Mouse (Mus musculus) layer of hippocampus, adult 18-20 months (tissue): ENCODE measurements around the gene Kif26b. TPM values are rescaled to one million over a fixed set of nuclear protein-coding genes. Genes with fewer than 3 reads are reported as not detected.

ENCODE experiments used
- DNase-seq, 2 experiments: peaks; one replicate each; pipeline ENCODE4 v3.0.0; 2022; ENCODE audit warnings: low spot score in 2 of 2
- total RNA-seq, 2 experiments: library from RNA; stranded (reverse); gene quantifications; 2 replicates each; pipeline ENCODE4 v1.2.3; 2021

The Kif26b gene
- total RNA-seq, 2 experiments from 2014 or later = 18.9 to 20.7 TPM

GRCm38 (mm10) chr1:178585366-178586020, 56.6 kb downstream of the Kif26b start:
- no peak for DNase-seq

GRCm38 (mm10) chr1:178590229-178591171, 61.6 kb downstream of the Kif26b start:
- peak in 1 of 2 experiments; percentile 62 for DNase-seq

GRCm38 (mm10) chr1:178597113-178597512, 68.2 kb downstream of the Kif26b start:
- DNase-seq = no peak

GRCm38 (mm10) chr1:178597757-178598156, 68.8 kb downstream of the Kif26b start:
- no peak for DNase-seq

GRCm38 (mm10) chr1:178600851-178601569, 72.1 kb downstream of the Kif26b start:
- no peak for DNase-seq

- no peak for DNase-seq
These were observed 80.3 kb downstream of the Kif26b start for GRCm38 (mm10) chr1:178609151-178609775.

GRCm38 (mm10) chr1:178611512-178611911, 82.6 kb downstream of the Kif26b start:
- peak in 1 of 2 experiments; percentile 22 for DNase-seq

GRCm38 (mm10) chr1:178621301-178621700, 92.4 kb downstream of the Kif26b start:
- DNase-seq = no peak

GRCm38 (mm10) chr1:178623889-178624288, 95.0 kb downstream of the Kif26b start:
- peak; percentile 21 to 46 for DNase-seq

GRCm38 (mm10) chr1:178626961-178627381, 98.0 kb downstream of the Kif26b start:
- DNase-seq = peak in 1 of 2 experiments; percentile 18

- no peak for DNase-seq
These were observed 101.1 kb downstream of the Kif26b start for GRCm38 (mm10) chr1:178630042-178630441.

GRCm38 (mm10) chr1:178631863-178632262, 102.9 kb downstream of the Kif26b start:
- no peak for DNase-seq

- peak in 1 of 2 experiments; percentile 9 for DNase-seq
These were observed 105.6 kb downstream of the Kif26b start for GRCm38 (mm10) chr1:178634359-178635085.

GRCm38 (mm10) chr1:178635470-178635869, 106.5 kb downstream of the Kif26b start:
- no peak for DNase-seq

- DNase-seq = no peak
These were observed 108.4 kb downstream of the Kif26b start for GRCm38 (mm10) chr1:178637293-178637692.

- no peak for DNase-seq
These were observed 111.0 kb downstream of the Kif26b start for GRCm38 (mm10) chr1:178639951-178640350.

GRCm38 (mm10) chr1:178640719-178641455, 112.0 kb downstream of the Kif26b start:
- DNase-seq = peak; percentile 52 to 72

- DNase-seq = no peak
These were observed 112.9 kb downstream of the Kif26b start for GRCm38 (mm10) chr1:178641788-178642187.

GRCm38 (mm10) chr1:178644954-178645353, 116.0 kb downstream of the Kif26b start:
- no peak for DNase-seq

GRCm38 (mm10) chr1:178646589-178646988, 117.7 kb downstream of the Kif26b start:
- no peak for DNase-seq
